In genomic region chr2:71872801-71873443, GRCm38 (mm10) we compare ENCODE assay signal across 8 mouse cellular contexts. TPM values are rescaled to one million over a fixed set of nuclear protein-coding genes. Genes with fewer than 3 reads are reported as not detected.
A peak's percentile ranks its signal among the peaks of the same experiment; 100 is the strongest.
DNase-seq lines count a peak whose midpoint lies in the region; ATAC-seq lines count a peak whose summit lies in the region.

Pdk1 (plus strand) TSS chr2:71873224.

- no peaks in the 10 kb centered on the region for H3K9me3 ChIP-seq in hindbrain, embryonic 11.5 days (ENCODE audit: control insufficient read depth, low read length)

- peak within 1 kb of the TSS; percentile 71 for H3K27ac ChIP-seq in hindbrain, embryonic 11.5 days (ENCODE audit: low read depth, low read length)

- no peaks in the 10 kb centered on the region; the same call in 1 of the 2 replicates for H3K27me3 ChIP-seq in hindbrain, embryonic 11.5 days (ENCODE audit: control insufficient read depth, insufficient read depth, low read length)

- no peaks in the 10 kb centered on the region for H3K36me3 ChIP-seq in hindbrain, embryonic 11.5 days (ENCODE audit: control insufficient read depth, insufficient read depth, low read length)

- peak; percentile 98 for DNase-seq in Muller cell, postnatal 12 days (ENCODE audit: inconsistent ontology term)
- peak; percentile 97 for DNase-seq in cerebellum, adult 9-11 months
- DNase-seq in frontal cortex, adult 2 months (ENCODE audit: extremely low spot score in 1 of 2, low spot score in 1 of 2) = peak; percentile 92 to 97
- DNase-seq in hindbrain, embryonic 11.5 days (ENCODE audit: low spot score) = peak; percentile 99
- peak; percentile 96 to 98 for DNase-seq in layer of hippocampus, postnatal 10 days (ENCODE audit: low spot score in 2 of 2)
- peak; percentile 99 for DNase-seq in lung, postnatal 10 days
- DNase-seq in ovary, postnatal 36 days (ENCODE audit: low spot score) = peak; percentile 100
- DNase-seq in thymus, postnatal 25 days = peak; percentile 100

- peak within 1 kb of the TSS; percentile 80 for H3K9ac ChIP-seq in hindbrain, embryonic 11.5 days (ENCODE audit: low read depth, low read length)

- peak; percentile 97 for ATAC-seq in hindbrain, embryonic 11.5 days (ENCODE audit: low FRiP score)

- WGBS in hindbrain, embryonic 11.5 days = under 1% methylated on average over 35 of the region's 55 CpGs

- peak within 1 kb of the TSS; percentile 90 for H3K4me2 ChIP-seq in hindbrain, embryonic 11.5 days (replicated peaks; ENCODE audit: low read depth, low read length)

- peak within 1 kb of the TSS; percentile 82 for H3K4me3 ChIP-seq in hindbrain, embryonic 11.5 days (ENCODE audit: low read depth, low read length)

- H3K4me1 ChIP-seq in hindbrain, embryonic 11.5 days (replicated peaks; ENCODE audit: control insufficient read depth, insufficient read depth, low read length) = peaks cover 4% of the 10 kb centered on the region; the same call in 1 of the 2 replicates

RNA-seq across cellular contexts. Expression of gene Pdk1, which starts in this region (rescaled TPM):
- 26.7 and 28.5 TPM in 2 replicates for polyA plus RNA-seq in frontal cortex, adult 2 months (2012; rRNA removed)
- polyA plus RNA-seq in hindbrain, embryonic 11.5 days (2014; fragmentation: Nextera tagmentation; extraction: Ambion mirVana) = 29.8 and 31.0 TPM in 2 replicates
- total RNA-seq in layer of hippocampus, postnatal 10 days (2021) = 10 to 100 TPM; 34.2 to 37.4 TPM

Comparison
In these comparisons a context has a peak if more than half of its experiments do, and no peak if none do; other contexts are left out.
1. Peak in every context shown above with its lines: DNase-seq, ATAC-seq, H3K4me3 ChIP-seq and H3K27ac ChIP-seq.